Mouse (Mus musculus) lung, postnatal 25 days (tissue): ENCODE measurements around the gene Dpp6.

ENCODE experiments used
- DNase-seq: peaks from one replicate; pipeline ENCODE4 v3.0.0; 2022; ENCODE audit warnings: low spot score

Dpp6 gene

DNA sequence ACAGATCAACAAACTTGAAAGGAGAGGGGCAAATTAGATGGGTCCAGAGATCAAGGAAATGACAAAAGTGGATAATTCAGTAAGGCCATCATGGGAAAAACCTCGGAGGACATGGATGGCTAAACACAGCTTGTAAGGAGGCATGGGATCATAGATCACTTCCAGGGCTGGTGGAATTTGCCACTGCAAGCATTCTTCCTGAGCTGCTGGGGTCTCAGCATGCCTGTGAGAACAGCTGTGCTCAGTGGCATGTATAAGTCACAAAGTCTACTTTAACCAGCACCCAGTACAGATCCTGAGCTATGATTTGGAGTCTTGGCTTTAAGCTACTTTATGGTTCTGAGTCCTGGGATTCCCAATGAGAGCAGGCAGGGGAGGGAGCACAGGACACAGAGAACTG, 246.9 kb downstream of the Dpp6 start:
- DNase-seq = no peak

DNA sequence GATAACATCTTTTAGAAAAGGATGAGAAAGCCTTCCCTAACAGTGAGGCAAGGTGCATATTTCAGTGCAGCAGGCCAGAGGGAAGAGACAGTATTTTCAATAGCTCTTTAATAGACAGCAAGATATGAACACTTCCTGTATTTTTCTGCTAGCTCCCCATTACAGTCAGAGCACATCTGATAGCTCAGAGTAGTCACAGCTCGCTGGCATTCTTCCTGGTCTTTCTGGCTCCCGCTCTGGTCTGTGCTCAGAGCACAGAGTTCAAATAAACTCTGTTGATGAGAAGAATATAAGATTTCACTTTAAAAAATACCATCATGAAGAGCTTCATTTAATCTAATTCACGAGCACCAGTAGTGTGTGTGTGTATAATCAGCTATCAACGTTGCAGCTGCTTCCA, 249.8 kb downstream of the Dpp6 start:
- DNase-seq = no peak

DNA sequence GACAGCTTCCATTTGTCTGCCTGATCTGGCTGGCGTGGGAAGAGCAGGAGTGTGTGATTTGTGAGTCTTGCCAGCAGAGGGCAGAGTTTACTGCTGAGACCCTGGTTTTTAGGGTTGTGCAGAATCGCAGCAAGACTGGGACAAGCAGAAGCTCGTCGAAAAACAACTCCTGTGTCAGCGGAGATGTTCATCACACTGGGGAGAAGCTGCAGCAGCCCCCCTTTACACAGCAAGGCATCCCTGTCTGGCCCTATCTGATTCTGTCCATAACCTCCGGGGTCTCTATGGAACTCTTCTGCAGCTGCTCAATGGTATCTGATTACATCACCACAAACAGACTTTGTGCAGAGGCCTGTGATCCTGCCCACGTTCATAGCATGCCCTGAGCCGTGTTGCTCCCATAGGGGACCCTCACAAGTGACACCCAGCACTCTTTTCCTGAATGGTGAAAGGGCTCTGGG, 258.2 kb downstream of the Dpp6 start:
- DNase-seq = no peak

DNA sequence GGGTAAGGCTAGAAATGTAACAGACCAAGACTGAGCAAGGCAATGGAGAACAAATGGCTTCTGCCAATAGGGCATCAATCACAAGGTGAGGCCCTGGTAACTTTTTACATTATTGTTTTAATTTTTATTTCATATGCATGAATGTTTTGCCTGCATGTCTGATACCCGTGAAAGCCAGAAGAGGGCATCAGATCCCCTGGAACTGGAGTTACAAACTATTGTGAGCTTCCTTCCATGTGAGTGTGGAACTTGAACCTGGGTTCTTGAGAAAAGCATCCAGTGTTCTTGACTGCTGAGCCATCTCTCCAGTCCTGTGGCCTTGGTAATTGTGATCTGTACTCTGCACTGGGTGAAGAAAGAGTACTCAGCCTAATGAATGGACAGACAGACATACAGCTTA, 259.0 kb downstream of the Dpp6 start:
- DNase-seq = no peak

DNA sequence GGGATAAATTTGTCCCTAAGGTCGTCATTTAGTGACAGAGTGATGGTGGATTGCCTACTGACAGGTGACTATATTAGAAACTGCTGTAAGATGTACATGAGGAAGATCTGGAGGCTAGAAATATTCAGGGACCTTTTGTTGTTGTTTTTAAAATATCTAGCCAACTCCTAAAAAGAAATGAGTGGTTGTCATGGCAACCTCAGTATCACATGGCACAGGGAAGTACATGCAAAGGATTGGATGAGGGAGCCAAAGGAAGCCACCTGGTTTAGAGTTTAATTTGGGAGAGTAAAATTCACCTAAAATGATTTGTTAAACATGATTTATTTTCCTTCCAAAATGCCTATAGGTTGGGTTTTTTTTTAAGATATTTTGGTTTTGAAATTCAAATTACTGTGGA, 260.8 kb downstream of the Dpp6 start:
- DNase-seq = no peak

DNA sequence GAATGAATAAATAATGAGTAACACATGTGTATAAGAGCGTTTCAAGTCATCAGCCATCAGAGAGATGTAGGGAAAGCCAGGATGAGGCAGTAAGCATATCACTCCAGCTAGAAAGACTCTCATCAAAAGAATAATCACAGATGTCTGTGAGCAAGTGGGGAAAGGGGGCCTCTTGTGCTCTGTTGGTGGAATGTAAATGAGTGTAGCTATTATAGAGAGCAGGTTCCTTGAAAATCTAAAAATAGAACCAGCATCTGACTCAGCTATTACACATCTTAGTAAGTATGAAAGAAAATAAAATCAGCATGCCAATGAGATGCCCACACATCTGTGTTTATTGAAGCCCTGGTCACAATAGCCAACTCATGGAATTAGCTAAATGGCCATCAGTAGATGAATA, 264.3 kb downstream of the Dpp6 start:
- no peak for DNase-seq

DNA sequence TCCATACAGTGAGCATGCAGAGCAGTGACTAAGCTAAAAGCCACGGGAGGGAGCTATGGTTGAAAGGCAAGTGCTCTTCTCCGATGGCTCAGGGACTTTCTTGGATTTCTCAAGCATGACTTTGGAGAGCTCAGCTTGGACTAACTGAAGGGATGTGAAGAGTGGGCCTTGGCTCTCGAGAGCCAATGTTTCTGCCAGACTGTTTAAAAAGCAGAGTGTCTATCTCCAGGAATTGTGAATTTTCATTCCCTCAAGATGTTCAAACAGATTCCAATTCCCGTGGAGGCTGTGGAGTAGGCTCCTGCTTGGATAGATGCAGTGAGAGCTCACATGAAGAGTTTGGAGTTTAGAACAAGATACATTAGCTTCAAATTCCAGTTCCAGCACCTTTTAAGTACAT, 266.8 kb downstream of the Dpp6 start:
- no peak for DNase-seq

DNA sequence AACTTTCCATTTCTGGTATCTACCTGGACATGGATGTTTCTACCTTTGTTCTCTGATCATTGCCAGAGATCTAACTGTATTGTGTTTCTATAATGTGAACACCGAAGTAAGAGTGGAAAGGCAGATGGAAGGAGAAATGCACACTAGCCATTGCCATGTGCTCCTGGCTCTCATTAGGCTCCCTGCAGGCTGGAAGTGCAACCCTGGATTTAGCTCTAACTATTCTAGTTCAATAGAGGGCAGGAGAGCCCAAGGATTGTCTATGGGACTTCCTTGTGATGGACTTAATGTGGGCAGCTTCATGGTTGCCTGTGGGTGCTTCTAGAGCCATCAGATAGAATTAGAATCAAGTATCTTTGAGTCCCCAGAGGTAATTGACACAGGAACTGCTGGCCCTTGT, 291.2 kb downstream of the Dpp6 start:
- no peak for DNase-seq

DNA sequence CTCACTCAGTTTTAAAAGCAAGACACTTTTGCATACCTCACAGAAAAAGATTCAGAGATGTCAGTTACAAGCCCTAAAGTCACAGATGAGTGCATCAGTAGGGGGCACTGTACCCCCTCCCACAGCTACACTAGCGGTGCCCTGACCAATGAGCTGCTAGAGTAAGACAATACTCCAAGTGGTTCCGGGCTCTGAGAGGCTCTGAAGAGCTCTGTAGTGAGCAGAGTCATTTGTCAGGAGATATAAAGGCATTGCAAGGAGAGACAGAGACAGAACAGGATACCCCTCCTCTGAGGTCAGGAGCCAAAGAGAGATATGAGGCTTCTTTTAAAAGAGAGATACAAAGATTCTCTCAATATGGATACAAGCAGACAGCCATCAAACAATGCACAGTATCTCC, 305.5 kb downstream of the Dpp6 start:
- no peak for DNase-seq

DNA sequence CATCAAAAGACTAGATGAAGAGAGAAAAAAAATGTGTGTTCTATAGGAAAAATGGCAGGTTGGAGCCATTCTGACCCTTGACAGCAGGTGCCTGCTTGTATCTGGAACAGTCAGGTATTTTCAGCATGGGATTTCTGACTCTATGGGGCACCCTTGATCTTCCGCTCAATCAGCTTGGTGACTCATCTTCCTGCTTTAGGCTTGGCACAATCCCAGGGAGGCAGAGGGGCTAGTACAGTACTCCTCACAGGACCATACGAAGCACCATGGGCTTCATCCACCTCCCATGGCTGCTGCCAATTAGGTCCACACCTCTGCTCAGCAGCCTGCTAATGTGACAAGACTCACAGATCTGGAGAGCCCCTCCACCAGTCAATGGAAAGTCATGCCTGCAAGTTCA, 305.9 kb downstream of the Dpp6 start:
- no peak for DNase-seq

DNA sequence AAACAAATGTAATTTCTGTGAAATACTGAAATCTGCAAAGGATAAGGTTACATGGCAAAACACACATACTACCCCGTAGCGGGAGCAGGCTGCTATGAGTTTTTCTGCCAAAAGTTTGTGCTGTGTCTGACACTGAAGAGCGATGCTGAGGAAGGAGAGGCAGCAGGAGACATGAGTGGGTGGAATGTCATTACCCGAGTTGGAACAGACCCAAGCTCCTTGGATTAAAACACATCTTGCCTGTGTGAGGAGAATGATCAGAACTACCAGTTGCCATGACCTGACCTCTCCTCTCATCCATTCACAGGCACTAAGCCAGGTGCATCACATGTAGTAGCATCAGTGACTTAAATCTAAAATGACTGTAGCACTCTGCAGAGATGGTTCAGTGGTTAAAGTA, 309.0 kb downstream of the Dpp6 start:
- DNase-seq = no peak

DNA sequence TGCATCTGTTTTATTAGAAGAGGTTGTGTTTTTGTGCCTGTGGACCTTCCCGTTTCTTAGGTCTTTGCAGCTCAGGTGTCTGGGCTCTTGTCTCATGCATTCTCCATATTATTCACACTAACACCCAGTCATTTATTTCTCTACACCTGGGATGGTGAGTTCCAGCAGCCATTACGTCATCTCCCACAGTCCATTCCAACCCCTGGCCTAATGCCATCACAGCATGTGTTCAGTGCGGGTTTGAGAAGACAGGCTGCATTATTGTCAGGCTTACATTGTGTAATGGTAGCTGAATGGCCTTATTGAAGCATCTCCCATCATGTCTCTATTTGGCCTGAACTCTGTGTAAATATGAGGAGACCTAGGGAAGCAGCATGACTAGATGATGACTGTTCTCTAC, 316.2 kb downstream of the Dpp6 start:
- no peak for DNase-seq

DNA sequence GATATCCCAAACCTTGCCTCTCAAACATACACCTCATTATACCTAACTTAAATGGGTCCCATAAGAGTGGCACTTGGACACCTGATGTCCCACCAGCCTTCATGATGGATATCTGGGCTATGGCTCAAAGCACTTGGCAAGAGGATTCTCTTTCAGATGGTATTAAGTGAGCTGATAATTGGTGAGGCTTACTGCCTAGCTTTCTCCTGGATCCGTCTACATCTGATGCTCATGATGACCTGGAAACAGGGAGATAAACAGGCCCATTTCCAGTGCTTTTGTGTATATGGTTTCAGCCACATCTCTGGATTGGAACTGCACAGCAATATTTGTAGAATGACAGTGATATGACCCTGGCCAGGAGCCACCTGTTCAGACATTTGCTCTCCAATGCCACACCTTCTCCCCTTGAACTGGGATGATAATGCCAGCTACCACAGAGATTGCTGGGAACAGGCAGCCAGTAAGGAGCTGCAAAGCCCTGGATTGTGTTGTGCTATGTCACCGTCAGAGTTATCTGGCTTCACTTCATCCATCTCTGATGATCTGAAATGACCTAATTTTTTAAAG, 317.5 kb downstream of the Dpp6 start:
- no peak for DNase-seq

DNA sequence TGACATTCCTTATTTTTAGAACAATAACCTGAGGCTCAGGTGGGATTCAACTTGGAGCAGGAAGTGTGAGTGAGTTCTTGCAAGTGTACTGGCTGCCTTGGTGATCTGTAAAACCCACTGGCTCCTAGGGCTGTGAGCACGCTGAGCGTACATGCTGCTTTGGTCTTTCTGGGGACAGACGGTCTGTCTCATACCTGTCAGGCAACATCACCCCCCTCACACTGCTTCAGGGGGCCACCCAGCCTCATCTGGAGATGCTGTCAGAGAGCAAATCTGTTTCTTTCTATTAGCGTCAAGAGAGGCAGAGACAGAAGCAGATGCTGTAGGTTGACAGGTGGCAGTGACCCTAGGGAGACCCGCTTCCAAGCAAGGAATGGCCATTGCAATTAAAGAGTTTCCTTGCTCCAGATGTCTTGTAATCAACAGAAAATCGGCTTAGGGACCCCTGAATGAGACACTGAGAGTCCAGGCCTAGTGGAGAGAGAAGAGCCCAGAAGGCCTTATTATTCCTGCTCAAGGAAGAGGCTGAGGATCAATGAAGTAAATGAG, 330.5 kb downstream of the Dpp6 start:
- no peak for DNase-seq

DNA sequence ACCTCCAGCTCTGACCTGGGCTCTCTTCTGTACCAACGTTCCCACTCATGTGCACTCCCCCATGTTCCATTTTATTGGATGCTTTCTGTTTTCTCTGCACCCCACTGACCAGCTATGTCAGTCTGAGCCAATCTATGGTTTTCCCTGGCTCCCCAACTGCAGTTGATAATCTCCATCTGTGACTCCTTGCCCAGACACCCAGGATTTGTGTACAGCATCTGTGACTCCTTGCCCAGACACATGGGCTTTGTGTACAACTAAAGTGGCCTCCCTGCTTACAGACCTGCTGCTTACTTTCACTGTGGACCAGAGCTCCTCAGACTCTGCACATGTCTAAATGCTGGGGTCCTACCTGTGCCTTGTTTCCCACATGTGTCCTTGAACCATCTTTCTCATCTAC, 334.0 kb downstream of the Dpp6 start:
- no peak for DNase-seq

DNA sequence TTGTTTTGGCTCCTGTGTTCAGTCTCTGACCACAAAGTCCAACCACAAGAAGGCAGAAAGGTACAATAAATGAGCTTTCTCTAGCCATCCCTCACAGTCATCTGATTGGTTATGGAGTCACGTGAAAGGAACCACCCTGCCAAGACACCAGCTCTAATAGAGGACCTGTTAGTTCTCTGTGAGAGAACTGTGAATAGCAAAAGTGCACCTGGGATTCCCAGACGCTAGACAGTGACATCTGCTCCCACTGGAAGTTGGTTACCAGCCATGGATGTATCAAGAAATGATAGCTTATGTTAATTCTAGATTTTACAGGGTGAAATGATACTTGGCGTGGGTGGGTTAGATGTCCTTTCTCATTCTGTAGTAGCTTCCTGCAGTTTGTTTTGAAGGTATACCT, 338.7 kb downstream of the Dpp6 start:
- DNase-seq = no peak

DNA sequence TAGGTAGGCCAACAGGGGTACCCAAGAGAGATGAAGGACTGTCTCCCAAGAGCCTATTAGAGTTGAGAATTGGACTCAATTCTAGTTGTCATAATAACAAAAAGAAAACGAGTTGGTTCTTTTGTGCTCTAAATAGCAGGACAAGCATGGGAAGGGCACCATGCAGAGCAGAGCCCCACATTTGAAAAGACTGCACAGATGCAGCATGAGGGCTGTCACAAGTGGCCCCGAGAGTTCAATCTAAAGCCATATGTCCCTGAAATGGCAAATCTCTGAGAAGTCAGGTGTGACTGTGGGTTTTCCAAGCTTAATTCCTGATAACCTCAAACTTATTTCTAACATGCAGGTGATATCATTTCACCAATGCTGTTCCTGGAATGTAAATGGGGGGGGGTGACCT, 339.4 kb downstream of the Dpp6 start:
- no peak for DNase-seq

DNA sequence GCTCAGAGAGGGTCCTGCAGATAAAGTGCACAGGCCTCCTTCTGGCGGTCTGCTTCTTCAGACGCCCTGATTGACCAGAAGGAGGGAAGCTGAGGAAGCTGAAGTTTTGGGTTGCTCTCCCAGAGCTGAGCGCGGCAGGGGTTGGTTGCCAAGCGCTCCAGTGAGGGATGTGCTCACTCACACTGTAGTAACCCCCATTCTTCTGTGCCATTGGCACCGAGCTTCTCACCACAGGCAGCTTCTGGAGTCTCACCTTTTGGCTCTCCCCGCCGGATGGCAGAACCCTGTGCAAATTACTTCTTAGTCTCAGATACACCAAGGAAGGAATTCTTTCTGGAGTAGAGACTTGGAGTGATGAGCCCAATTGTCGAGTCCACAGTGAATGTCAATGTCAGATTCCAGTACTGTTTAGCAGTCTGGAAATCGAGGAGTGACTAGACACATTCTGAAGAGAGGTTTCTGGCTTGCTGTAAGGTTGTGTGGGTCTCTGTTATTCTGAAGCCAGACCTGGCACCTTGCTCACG, 344.2 kb downstream of the Dpp6 start:
- no peak for DNase-seq

DNA sequence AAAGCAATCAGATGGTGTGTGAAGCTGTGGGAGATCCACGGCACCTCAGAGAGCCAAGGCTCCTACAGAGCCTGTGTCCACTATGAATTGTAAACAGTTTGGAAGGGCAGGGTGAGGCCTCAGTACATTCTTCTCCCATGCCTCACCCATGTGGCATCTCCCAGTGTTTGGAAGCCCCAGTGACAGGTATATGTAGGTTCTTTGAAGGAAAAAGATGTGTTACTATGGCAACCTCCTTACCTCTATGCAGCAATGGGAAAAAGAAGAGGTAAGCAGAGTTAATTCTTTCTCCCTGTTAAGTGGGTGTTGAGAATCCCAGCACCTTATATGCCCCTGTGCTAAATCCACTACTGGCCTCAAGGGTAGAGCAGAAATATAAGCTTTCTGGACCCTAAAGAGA, 351.5 kb downstream of the Dpp6 start:
- no peak for DNase-seq

DNA sequence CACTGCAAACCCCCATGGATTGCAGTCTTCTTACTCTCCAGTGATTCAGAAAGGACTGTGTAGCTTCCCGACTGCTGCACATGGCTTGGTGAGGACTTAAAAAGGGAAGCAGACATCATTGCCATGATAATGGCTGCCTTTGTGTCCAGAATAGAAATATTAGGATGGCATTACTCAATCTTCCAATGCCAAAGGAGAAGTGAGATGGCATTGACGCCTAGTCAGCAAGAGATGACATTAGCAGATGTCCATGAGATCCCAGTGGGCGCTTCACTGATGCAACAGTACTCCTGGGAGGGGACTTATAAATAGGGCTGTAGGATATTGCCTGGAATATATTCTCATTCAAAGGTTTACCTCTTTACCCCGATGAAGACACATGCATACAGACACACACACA, 368.0 kb downstream of the Dpp6 start:
- DNase-seq = no peak

DNA sequence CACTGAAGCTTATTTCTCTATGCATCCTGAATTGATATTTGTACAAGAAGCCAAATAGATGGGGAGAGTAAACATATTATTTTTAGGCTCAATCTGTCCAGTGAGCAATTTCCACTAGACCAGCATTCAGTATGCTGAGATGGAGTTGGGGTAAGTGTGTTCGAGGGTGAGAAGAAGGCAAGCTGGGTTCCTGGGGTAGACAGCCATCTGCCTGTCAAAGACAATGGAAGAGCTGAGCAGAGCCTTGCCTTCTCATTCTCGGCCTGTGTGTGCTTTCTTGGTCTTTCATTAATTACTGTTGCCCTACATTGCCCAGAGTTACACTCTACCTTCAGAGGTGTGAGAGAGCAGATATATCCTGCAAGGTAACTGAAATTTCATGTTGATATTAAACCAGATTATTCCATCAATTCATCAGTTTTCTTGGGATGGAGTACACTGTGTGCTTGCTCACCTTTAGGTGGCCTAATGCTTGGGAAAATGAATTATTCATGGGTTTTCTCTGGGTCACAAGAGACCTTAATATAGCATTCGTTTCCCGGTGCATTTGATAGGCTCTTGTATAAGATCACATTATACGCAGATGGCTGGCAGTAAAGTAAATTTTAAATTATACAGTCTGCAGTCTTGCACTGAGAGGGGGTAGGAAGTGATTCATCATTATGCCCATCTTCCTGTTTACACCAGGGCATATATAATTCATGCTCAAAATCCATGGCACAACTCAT, 374.4 kb downstream of the Dpp6 start:
- no peak for DNase-seq

DNA sequence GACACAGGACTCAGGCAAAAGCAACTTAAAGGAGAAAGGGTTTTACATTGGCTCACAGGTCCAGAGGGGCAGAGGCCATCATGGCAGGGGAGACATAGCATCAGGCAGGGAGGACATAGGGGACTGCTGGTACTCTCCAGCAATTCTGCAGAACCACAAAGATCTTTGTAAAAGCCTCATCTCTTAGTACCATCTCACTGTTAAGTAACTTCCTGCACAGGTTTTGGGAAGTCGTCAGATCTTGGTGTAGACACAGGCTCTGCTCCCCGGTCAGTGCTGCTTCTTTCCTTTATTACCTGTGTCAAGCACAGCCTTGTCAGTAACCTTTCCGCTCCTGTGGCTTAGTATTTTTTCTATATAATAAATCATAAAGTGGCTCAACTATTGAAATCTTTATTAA, 377.2 kb downstream of the Dpp6 start:
- no peak for DNase-seq

DNA sequence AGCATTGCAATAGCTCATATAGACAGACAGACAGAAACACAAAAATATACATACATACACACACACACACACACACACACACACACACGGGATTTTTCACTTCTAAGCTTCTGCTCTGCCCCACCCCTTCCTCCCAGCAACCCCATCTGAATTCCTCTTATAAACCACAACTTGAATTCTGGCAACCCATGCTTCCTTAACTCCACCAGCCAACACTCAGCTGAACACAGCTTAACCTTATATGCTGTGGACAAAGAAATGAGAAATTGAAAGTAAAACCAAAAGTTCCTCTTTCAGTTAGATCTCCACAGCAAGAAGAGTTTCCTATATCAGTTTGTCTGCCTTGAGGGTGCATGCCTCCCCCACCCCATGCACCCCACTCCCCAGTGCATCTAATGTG, 378.0 kb downstream of the Dpp6 start:
- no peak for DNase-seq
